In the genomic region with DNA sequence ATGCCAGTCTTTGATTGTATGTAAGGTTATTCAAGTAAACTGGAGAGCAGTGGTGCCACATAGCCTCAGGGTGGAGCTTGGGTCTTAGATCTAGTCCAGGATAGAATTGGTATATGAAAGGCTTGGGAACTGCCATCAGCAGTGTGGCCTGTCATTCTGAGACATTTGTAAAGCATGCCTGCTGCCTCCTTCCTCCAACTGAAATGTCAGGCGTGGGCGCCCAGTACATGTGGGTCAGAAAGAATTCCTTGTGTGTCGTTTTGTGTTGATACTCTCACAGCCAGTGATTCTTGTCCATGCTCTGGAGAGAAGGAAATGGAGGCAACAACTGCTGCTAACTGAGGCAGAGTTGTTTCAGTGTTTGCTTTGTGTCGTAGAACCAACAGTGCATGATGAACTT, we compare ENCODE assay signal across 15 mouse cellular contexts.
DNase-seq lines count a peak whose midpoint lies in the region; TF ChIP-seq lines count a peak whose summit lies in the region.
"Had no signal": no experiment of that assay in that cellular context is flagged by ENCODE, and none has a peak within 500 bp of the region (broad histone marks: within the 10 kb centered on the region; RNA-seq: fewer than 3 reads in every experiment).

No protein-coding gene starts in this region.

- TF ChIP-seq CTCF in cerebellum, adult 2 months (IDR thresholded peaks at IDR 0.05; ENCODE audit: borderline replicate concordance, insufficient read depth, low read depth, low read length): no peak
- no peak for TF ChIP-seq CTCF in layer of hippocampus, adult 2 months (conservative IDR thresholded peaks at IDR 0.05)

- TF ChIP-seq POLR2A in cerebellum, adult 2 months (IDR thresholded peaks at IDR 0.05; ENCODE audit: borderline replicate concordance, insufficient read depth, low read length): no peak

- peaks cover 28% of the 10 kb centered on the region for H3K4me1 ChIP-seq in cerebellum, adult 2 months (ENCODE audit: control insufficient read depth, insufficient read depth, low read length)
- H3K4me1 ChIP-seq: forebrain, embryonic 13.5 days; intestine, embryonic 15.5 days had no signal

- WGBS in cerebellum, adult 2 months: 65% methylated on average over 4 of the region's 4 CpGs

- H3K4me3 ChIP-seq in cerebellum, adult 2 months (replicated peaks; ENCODE audit: insufficient read depth, low read depth, low read length): no peak overlapping the region
- H3K4me3 ChIP-seq in layer of hippocampus, adult 2 months: no peak overlapping the region
- H3K4me3 ChIP-seq: forebrain, embryonic 10.5 days; forebrain, embryonic 13.5 days; heart, embryonic 12.5 days; heart, embryonic 15.5 days; hindbrain, embryonic 12.5 days; hindbrain, embryonic 15.5 days; intestine, embryonic 15.5 days had no signal

- DNase-seq in cerebellum, adult 2 months: no peak
- no peak for DNase-seq in cerebellum, postnatal 36 days
- DNase-seq in heart, adult 11 months: peak; percentile 68
- no peak for DNase-seq in heart, postnatal 14 days
- DNase-seq in layer of hippocampus, adult 2 months (ENCODE audit: low spot score in 2 of 2): no peak
- no peak for DNase-seq in layer of hippocampus, adult 8-10 months (ENCODE audit: low spot score in 2 of 2)
- DNase-seq: adrenal gland, adult 8-10 months; adrenal gland, postnatal 25 days had no signal

- H3K27ac ChIP-seq in cerebellum, adult 2 months (ENCODE audit: insufficient read depth, low read length): peak overlapping the region; percentile 49; the same call in 1 of the 2 replicates
- H3K27ac ChIP-seq in layer of hippocampus, adult 2 months: peak overlapping the region; percentile 40; the same call in 1 of the 2 replicates
- H3K27ac ChIP-seq: forebrain, embryonic 10.5 days; forebrain, embryonic 13.5 days; heart, embryonic 15.5 days; hindbrain, embryonic 12.5 days; hindbrain, embryonic 15.5 days; intestine, embryonic 15.5 days had no signal

- intact Hi-C loops in heart, postnatal 14 days (cut with DNase I): loop anchor here (5.0 kb wide), 1 partner anchor 378 kb away; no protein-coding TSS in a partner anchor

- H3K27me3 ChIP-seq in cerebellum, adult 2 months (ENCODE audit: control insufficient read depth, insufficient read depth, low read length): no peaks in the 10 kb centered on the region
- H3K27me3 ChIP-seq: forebrain, embryonic 13.5 days; heart, embryonic 12.5 days; heart, embryonic 15.5 days; hindbrain, embryonic 12.5 days; hindbrain, embryonic 15.5 days; intestine, embryonic 15.5 days had no signal
